Mouse (Mus musculus) hindbrain, embryonic 16.5 days (tissue): ENCODE results near the gene Calcrl. TPM values are rescaled to one million over a fixed set of nuclear protein-coding genes. Genes with fewer than 3 reads are reported as not detected.

Experiments
- ATAC-seq: fragments of 200-750 bp; cut with Nextera tagmentation; 2 replicates; pipeline ENCODE4 v1.8.0; 2017; ENCODE audit warnings: moderate TSS enrichment, moderate library complexity
- H3K27ac ChIP-seq: fragments of 300-500 bp; sonication (generic); 2 replicates; pipeline ENCODE4 v1.5.1; 2014; ENCODE audit warnings: low read depth, mild to moderate bottlenecking, control low read depth, low read length, moderate library complexity
- H3K27me3 ChIP-seq: fragments of 300-500 bp; sonication (generic); replicated peaks from 2 replicates; pipeline ENCODE4 v1.6.1; 2014; ENCODE audit warnings: low read length; ENCODE audit not compliant: control insufficient read depth, insufficient read depth
- H3K36me3 ChIP-seq: fragments of 300-500 bp; sonication (generic); 2 replicates; pipeline ENCODE4 v1.6.1; 2014; ENCODE audit warnings: mild to moderate bottlenecking, low read length, moderate library complexity, mixed read lengths; ENCODE audit not compliant: control insufficient read depth, insufficient read depth
- H3K4me1 ChIP-seq: fragments of 300-500 bp; sonication (generic); 2 replicates; pipeline ENCODE4 v1.6.1; 2014; ENCODE audit warnings: low read depth, low read length; ENCODE audit not compliant: control insufficient read depth, insufficient read depth
- H3K4me2 ChIP-seq: fragments of 300-500 bp; sonication (generic); 2 replicates; pipeline ENCODE4 v1.6.1; 2014; ENCODE audit warnings: mild to moderate bottlenecking, low read length, control low read depth, moderate library complexity
- H3K4me3 ChIP-seq: fragments of 300-500 bp; sonication (generic); 2 replicates; pipeline ENCODE4 v1.5.1; 2014; ENCODE audit warnings: mild to moderate bottlenecking, low read length, control low read depth, moderate library complexity
- H3K9ac ChIP-seq: fragments of 300-500 bp; sonication (generic); 2 replicates; pipeline ENCODE4 v1.6.1; 2014; ENCODE audit warnings: low read depth, mild to moderate bottlenecking, control low read depth, low read length, moderate library complexity
- H3K9me3 ChIP-seq: fragments of 300-500 bp; sonication (generic); 2 replicates; pipeline ENCODE4 v1.6.1; 2014; ENCODE audit warnings: mild to moderate bottlenecking, low read length, moderate library complexity; ENCODE audit not compliant: control insufficient read depth
- WGBS: fragments of 180-500 bp; shearing (Covaris S2); extraction: QIAGEN DNeasy Blood & Tissue Kit; methylation state at CpG from one replicate; pipeline ENCODE4 v1.1.7; 2014; 5-methylcytosine and 5-hydroxymethylcytosine counted together
- polyA plus RNA-seq: library from polyadenylated mRNA; unstranded; fragments of >200 nt; fragmentation: Nextera tagmentation; extraction: Ambion mirVana; gene quantifications from 2 replicates; pipeline ENCODE4 v1.2.1, GENCODE M21; 2015

Gene Calcrl
- polyA plus RNA-seq, 1 experiment from 2014 or later: 13.9 TPM

GRCm38 (mm10) chr2:84362779-84363719, 62.2 kb downstream of the Calcrl start:
- Histone ChIP-seq H3K27me3 (no peaks in the 10 kb centered on the region), H3K4me3 (no peak overlapping the region), H3K27ac (no peak overlapping the region), H3K4me2 (no peak overlapping the region), H3K9ac (no peak overlapping the region), H3K4me1 (no peaks in the 10 kb centered on the region), H3K36me3 (no peaks in the 10 kb centered on the region), H3K9me3 (no peaks in the 10 kb centered on the region)
- ATAC-seq: no peak
- WGBS: 90% methylated on average over 6 of the region's 6 CpGs

DNA sequence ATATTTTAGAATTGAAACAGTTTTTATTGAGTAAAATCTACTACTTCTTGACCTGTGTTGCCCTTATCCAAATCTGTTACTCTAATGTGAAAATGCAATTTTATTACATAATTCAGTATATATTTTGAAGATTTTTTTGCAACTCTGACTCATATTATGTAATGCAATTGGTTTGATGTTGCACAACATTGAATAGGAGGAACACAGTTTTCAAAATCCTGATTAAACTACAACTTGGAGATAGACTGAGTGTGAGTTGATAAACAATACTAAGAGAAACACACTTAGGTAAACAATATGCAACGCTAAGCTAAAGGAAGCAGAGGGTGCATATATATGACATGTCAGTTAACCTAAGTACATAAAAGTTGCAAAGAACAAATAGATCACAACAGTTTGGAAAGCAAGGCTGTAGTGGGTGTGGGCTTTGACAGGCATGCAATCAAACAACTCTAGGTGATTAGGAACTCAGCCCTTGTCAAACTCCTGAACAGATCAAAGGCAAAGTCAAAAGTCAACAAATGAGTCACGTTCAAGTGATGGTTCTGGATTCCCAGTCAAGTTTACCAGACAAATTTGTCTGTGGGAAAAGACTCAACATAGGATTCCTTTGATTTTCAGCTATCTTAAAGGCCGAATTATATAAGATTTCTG, 66.4 kb downstream of the Calcrl start:
- Histone ChIP-seq H3K9me3 (no peaks in the 10 kb centered on the region), H3K27me3 (no peaks in the 10 kb centered on the region), H3K27ac (no peak overlapping the region), H3K4me1 (no peaks in the 10 kb centered on the region), H3K4me3 (no peak overlapping the region), H3K36me3 (no peaks in the 10 kb centered on the region), H3K4me2 (no peak overlapping the region), H3K9ac (no peak overlapping the region)
- no peak for ATAC-seq
- WGBS: 75% methylated on average over 3 of the region's 3 CpGs

GRCm38 (mm10) chr2:84355281-84355680, 69.9 kb downstream of the Calcrl start:
- WGBS: 88% methylated on average over 4 of the region's 4 CpGs
- no peak overlapping the region for H3K4me2 ChIP-seq
- no peaks in the 10 kb centered on the region for H3K9me3 ChIP-seq
- no peaks in the 10 kb centered on the region for H3K36me3 ChIP-seq
- H3K9ac ChIP-seq: no peak overlapping the region
- no peak overlapping the region for H3K27ac ChIP-seq
- H3K27me3 ChIP-seq: no peaks in the 10 kb centered on the region
- no peaks in the 10 kb centered on the region for H3K4me1 ChIP-seq
- H3K4me3 ChIP-seq: no peak overlapping the region
- no peak for ATAC-seq

GRCm38 (mm10) chr2:84347376-84347775, 77.8 kb downstream of the Calcrl start:
- no peak for ATAC-seq
- Histone ChIP-seq H3K4me2 (no peak overlapping the region), H3K36me3 (0 out of 2 replicates have a peak, but pooled peaks cover 2% of the 10 kb centered on the region), H3K9ac (no peak overlapping the region), H3K27me3 (no peaks in the 10 kb centered on the region), H3K27ac (no peak overlapping the region), H3K4me3 (no peak overlapping the region), H3K4me1 (no peaks in the 10 kb centered on the region), H3K9me3 (no peaks in the 10 kb centered on the region)
- WGBS: 78% methylated on average over 2 of the region's 2 CpGs

GRCm38 (mm10) chr2:84343756-84344155, 81.5 kb downstream of the Calcrl start:
- Histone ChIP-seq H3K4me3 (no peak overlapping the region), H3K27ac (no peak overlapping the region), H3K4me1 (no peaks in the 10 kb centered on the region), H3K9me3 (no peaks in the 10 kb centered on the region), H3K4me2 (no peak overlapping the region), H3K27me3 (no peaks in the 10 kb centered on the region), H3K36me3 (0 out of 2 replicates have a peak, but pooled peaks cover 2% of the 10 kb centered on the region), H3K9ac (no peak overlapping the region)
- ATAC-seq: no peak
- 59% methylated on average over 2 of the region's 2 CpGs for WGBS

- 74% methylated on average over 1 of the region's 1 CpGs for WGBS
- Histone ChIP-seq H3K36me3 (no peaks in the 10 kb centered on the region), H3K27ac (no peak overlapping the region), H3K9ac (no peak overlapping the region), H3K4me1 (no peaks in the 10 kb centered on the region), H3K4me3 (no peak overlapping the region), H3K9me3 (no peaks in the 10 kb centered on the region), H3K4me2 (no peak overlapping the region), H3K27me3 (no peaks in the 10 kb centered on the region)
- ATAC-seq: no peak
These were observed 87.3 kb downstream of the Calcrl start for GRCm38 (mm10) chr2:84337774-84338450.

DNA sequence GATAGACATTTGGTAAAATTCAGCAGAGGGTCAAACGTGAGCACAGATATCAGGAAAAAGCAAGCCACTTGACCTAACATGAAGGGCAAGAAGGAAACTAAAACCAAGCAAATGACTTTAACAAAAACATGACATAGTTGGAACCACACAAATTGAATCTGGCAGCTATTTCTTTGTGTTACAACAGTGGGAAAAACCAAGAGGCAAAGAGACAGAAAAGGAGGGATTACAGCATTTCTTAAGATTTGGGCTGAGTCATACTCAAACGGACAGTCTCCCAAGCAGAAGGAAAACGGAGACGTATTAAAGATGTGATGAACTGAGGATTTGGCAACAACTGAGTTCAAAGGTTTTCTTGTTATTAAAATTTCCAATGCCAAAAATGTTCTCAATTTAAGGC, 88.9 kb downstream of the Calcrl start:
- 89% methylated on average over 4 of the region's 4 CpGs for WGBS
- no peaks in the 10 kb centered on the region for H3K4me1 ChIP-seq
- H3K4me3 ChIP-seq: no peak overlapping the region
- H3K27ac ChIP-seq: no peak overlapping the region
- H3K36me3 ChIP-seq: no peaks in the 10 kb centered on the region
- H3K9me3 ChIP-seq: no peaks in the 10 kb centered on the region
- no peak overlapping the region for H3K9ac ChIP-seq
- H3K4me2 ChIP-seq: no peak overlapping the region
- ATAC-seq: no peak
- no peaks in the 10 kb centered on the region for H3K27me3 ChIP-seq

DNA sequence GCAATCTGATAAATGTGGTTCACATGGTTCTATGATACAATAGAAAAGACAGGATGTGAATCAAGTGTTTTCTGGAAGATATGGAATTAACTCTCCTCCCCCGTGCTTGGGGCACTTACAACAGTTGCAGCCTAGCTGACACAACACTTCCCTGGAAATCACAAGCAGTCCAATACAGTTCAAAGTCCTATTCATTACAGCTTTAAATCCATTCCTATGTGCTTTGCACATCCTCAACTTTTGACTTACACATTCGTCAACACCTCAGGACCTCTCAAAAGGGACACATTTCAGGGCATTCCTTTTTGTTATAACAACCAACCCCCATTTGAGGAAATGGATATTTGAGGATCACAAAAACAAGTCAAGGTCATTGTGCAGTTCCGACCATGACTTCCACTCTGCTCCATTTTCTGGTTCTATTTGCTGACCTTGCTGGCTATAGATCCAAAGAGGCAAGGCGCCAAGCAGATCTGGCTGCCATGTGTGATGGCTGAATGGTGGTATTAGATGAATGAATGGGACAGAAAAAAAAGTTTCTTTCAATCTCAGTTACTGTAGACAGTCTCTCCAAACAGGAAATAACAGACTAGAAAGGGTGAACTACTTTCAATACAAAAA, 108.9 kb downstream of the Calcrl start:
- ATAC-seq: no peak
- no peaks in the 10 kb centered on the region for H3K36me3 ChIP-seq
- WGBS: 74% methylated on average over 4 of the region's 4 CpGs
- no peaks in the 10 kb centered on the region for H3K4me1 ChIP-seq
- H3K27me3 ChIP-seq: no peaks in the 10 kb centered on the region
- no peak overlapping the region for H3K27ac ChIP-seq
- H3K4me2 ChIP-seq: no peak overlapping the region
- no peak overlapping the region for H3K9ac ChIP-seq
- H3K4me3 ChIP-seq: no peak overlapping the region
- H3K9me3 ChIP-seq: no peaks in the 10 kb centered on the region
